Mouse (Mus musculus) kidney, embryonic 16.5 days (tissue): ENCODE measurements around the gene Rcor2. TPM values are rescaled to one million over a fixed set of nuclear protein-coding genes. Genes with fewer than 3 reads are reported as not detected.

Source experiments
- ATAC-seq: fragments of 200-750 bp; cut with Nextera tagmentation; 2 replicates; pipeline ENCODE4 v1.8.0; 2017; ENCODE audit warnings: moderate TSS enrichment; ENCODE audit not compliant: low FRiP score, low TSS enrichment
- H3K27ac ChIP-seq: fragments of 300-500 bp; sonication (generic); 2 replicates; pipeline ENCODE4 v1.5.1; 2014; ENCODE audit warnings: low read length
- H3K27me3 ChIP-seq: fragments of 300-500 bp; sonication (generic); 2 replicates; pipeline ENCODE4 v1.6.1; 2014; ENCODE audit warnings: low read length, control low read depth, mixed read lengths; ENCODE audit not compliant: insufficient read depth
- H3K36me3 ChIP-seq: fragments of 300-500 bp; sonication (generic); 2 replicates; pipeline ENCODE4 v1.6.1; 2014; ENCODE audit warnings: low read length, control low read depth, mixed read lengths; ENCODE audit not compliant: insufficient read depth
- H3K4me1 ChIP-seq: fragments of 300-500 bp; sonication (generic); 2 replicates; pipeline ENCODE4 v1.6.1; 2014; ENCODE audit warnings: low read length, control low read depth, mixed read lengths; ENCODE audit not compliant: insufficient read depth
- H3K4me2 ChIP-seq: fragments of 300-500 bp; sonication (generic); replicated peaks from 2 replicates; pipeline ENCODE4 v1.6.1; 2014; ENCODE audit warnings: low read depth, low read length
- H3K4me3 ChIP-seq: fragments of 300-500 bp; sonication (generic); 2 replicates; pipeline ENCODE4 v1.5.1; 2014; ENCODE audit warnings: mild to moderate bottlenecking, low read length
- H3K9ac ChIP-seq: fragments of 300-500 bp; sonication (generic); replicated peaks from 2 replicates; pipeline ENCODE4 v1.6.1; 2014; ENCODE audit warnings: low read length
- H3K9me3 ChIP-seq: fragments of 300-500 bp; sonication (generic); 2 replicates; pipeline ENCODE4 v1.6.1; 2016; ENCODE audit warnings: low read length, control low read depth
- WGBS: fragments of 180-500 bp; shearing (Covaris S2); extraction: QIAGEN DNeasy Blood & Tissue Kit; methylation state at CpG from one replicate; pipeline ENCODE4 v1.1.7; 2014; 5-methylcytosine and 5-hydroxymethylcytosine counted together
- polyA plus RNA-seq: library from polyadenylated mRNA; unstranded; fragments of >200 nt; fragmentation: Nextera tagmentation; extraction: Ambion mirVana; gene quantifications from 2 replicates; pipeline ENCODE4 v1.2.1, GENCODE M21; 2015

The Rcor2 gene
- polyA plus RNA-seq, 1 experiment from 2014 or later: 10.8 TPM

- Histone ChIP-seq H3K4me3 (no peak overlapping the region), H3K27me3 (no peaks in the 10 kb centered on the region), H3K27ac (no peak overlapping the region), H3K9ac (no peak overlapping the region), H3K9me3 (no peaks in the 10 kb centered on the region), H3K4me1 (peaks cover 61% of the 10 kb centered on the region), H3K4me2 (no peak overlapping the region), H3K36me3 (0 out of 2 replicates have a peak, but pooled peaks cover 3% of the 10 kb centered on the region)
- 35% methylated on average over 6 of the region's 6 CpGs for WGBS
- ATAC-seq: no peak
Measured at GRCm38 (mm10) chr19:7303796-7304195, 36.7 kb downstream of the Rcor2 start.

- no peak for ATAC-seq
- no peaks in the 10 kb centered on the region for H3K27me3 ChIP-seq
- peaks cover 67% of the 10 kb centered on the region for H3K4me1 ChIP-seq
- no peak overlapping the region for H3K4me2 ChIP-seq
- WGBS: 72% methylated on average over 2 of the region's 2 CpGs
- no peaks in the 10 kb centered on the region for H3K9me3 ChIP-seq
- no peak overlapping the region for H3K4me3 ChIP-seq
- no peak overlapping the region for H3K9ac ChIP-seq
- H3K27ac ChIP-seq: no peak overlapping the region
- 0 out of 2 replicates have a peak, but pooled peaks cover 3% of the 10 kb centered on the region for H3K36me3 ChIP-seq
Measured at GRCm38 (mm10) chr19:7304801-7305200, 37.7 kb downstream of the Rcor2 start.

GRCm38 (mm10) chr19:7305380-7306310 is 38.5 kb downstream of the Rcor2 start:
- H3K27me3 ChIP-seq: no peaks in the 10 kb centered on the region
- H3K27ac ChIP-seq: peak overlapping the region; percentile 16; the same call in 1 of the 2 replicates

DNA sequence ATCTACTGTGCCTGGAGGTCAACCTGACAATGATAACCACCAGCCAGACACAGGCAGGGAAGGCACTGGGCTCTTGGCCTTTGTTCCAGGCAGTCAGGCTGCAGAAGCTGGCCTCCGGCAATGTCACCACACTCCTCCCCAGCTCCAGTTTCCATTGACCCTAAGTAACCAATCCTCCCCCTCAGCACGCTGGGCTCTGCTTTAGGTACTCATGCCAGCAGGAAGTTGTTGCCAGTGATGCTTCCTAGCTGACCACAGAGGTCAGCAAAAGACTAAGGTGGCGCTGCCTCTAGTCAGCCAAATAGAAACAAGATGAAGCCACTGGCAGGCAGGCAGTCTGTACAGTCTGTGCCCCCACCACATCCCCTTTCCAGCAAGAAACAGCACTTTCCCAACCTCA is 39.8 kb downstream of the Rcor2 start:
- H3K9ac ChIP-seq: 0 out of 2 replicates have a peak overlapping the region, but pooled peaks have one; percentile 13
- H3K4me2 ChIP-seq: no peak overlapping the region; the same call in 1 of the 2 replicates
- H3K27me3 ChIP-seq: no peaks in the 10 kb centered on the region
- no peaks in the 10 kb centered on the region for H3K9me3 ChIP-seq
- ATAC-seq: peak; percentile 28; the same call in 1 of the 2 replicates
- H3K27ac ChIP-seq: peak overlapping the region; percentile 88
- no peak overlapping the region for H3K4me3 ChIP-seq
- WGBS: 24% methylated on average over 3 of the region's 3 CpGs
- no peaks in the 10 kb centered on the region for H3K36me3 ChIP-seq
- peaks cover 82% of the 10 kb centered on the region for H3K4me1 ChIP-seq

More at GRCm38 (mm10) chr19:7305380-7306310, 38.5 kb downstream of the Rcor2 start:
- H3K4me2 ChIP-seq: no peak overlapping the region
- WGBS: 62% methylated on average over 10 of the region's 11 CpGs
- H3K4me3 ChIP-seq: no peak overlapping the region
- no peak for ATAC-seq
- no peaks in the 10 kb centered on the region for H3K9me3 ChIP-seq
- peaks cover 75% of the 10 kb centered on the region for H3K4me1 ChIP-seq
- H3K36me3 ChIP-seq: no peaks in the 10 kb centered on the region
- no peak overlapping the region for H3K9ac ChIP-seq

GRCm38 (mm10) chr19:7307995-7308770 is 41.1 kb downstream of the Rcor2 start:
- Histone ChIP-seq H3K27me3 (no peaks in the 10 kb centered on the region), H3K4me1 (peaks cover 81% of the 10 kb centered on the region), H3K27ac (peak overlapping the region; percentile 88), H3K9me3 (no peaks in the 10 kb centered on the region), H3K9ac (peak overlapping the region; percentile 37), H3K4me3 (no peak overlapping the region), H3K36me3 (no peaks in the 10 kb centered on the region), H3K4me2 (peak overlapping the region; percentile 27)
- WGBS: 23% methylated on average over 7 of the region's 8 CpGs
- peak; percentile 82 for ATAC-seq

DNA sequence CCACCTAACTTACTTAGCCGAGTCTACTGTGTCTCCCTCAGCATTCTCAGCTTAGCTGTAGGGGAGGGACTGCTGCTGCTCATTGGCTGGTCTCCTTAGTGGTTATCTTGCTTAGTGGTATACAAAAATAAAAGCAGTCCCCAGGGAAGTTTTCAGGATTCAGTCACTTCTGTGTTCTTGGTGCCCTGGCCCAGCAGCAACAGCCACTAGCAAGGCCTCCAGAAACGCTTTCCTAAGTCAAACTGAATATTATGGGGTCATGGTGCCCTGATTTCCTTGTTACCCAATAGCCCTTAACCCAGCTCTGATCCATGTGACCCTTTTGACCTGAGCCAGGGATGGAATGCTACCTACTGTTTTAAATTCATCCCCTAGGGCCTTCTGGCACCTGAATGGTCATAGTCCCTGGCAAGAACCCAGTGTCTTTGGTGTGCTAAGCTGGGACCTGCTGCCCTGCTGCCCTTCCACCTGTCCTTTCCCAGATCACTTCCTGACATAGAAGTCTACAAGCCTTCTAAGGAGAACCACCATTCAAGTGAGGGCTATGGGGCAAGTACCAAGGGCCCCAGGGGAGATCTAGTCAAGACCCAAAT is 42.7 kb downstream of the Rcor2 start:
- Histone ChIP-seq H3K4me2 (no peak overlapping the region), H3K27ac (peak overlapping the region; percentile 88), H3K4me1 (peaks cover 85% of the 10 kb centered on the region), H3K9ac (no peak overlapping the region), H3K36me3 (no peaks in the 10 kb centered on the region), H3K4me3 (no peak overlapping the region), H3K9me3 (no peaks in the 10 kb centered on the region), H3K27me3 (no peaks in the 10 kb centered on the region)
- no peak for ATAC-seq
- 44% methylated on average over 2 of the region's 2 CpGs for WGBS

GRCm38 (mm10) chr19:7310704-7311103 is 43.6 kb downstream of the Rcor2 start:
- Histone ChIP-seq H3K9me3 (no peaks in the 10 kb centered on the region), H3K27me3 (no peaks in the 10 kb centered on the region), H3K27ac (peak overlapping the region; percentile 88), H3K4me1 (peaks cover 87% of the 10 kb centered on the region), H3K36me3 (no peaks in the 10 kb centered on the region), H3K4me2 (0 out of 2 replicates have a peak overlapping the region, but pooled peaks have one; percentile 5), H3K9ac (peak overlapping the region; percentile 34; the same call in 1 of the 2 replicates), H3K4me3 (no peak overlapping the region)
- WGBS: 17% methylated on average over 5 of the region's 5 CpGs
- ATAC-seq: peak; percentile 62

DNA sequence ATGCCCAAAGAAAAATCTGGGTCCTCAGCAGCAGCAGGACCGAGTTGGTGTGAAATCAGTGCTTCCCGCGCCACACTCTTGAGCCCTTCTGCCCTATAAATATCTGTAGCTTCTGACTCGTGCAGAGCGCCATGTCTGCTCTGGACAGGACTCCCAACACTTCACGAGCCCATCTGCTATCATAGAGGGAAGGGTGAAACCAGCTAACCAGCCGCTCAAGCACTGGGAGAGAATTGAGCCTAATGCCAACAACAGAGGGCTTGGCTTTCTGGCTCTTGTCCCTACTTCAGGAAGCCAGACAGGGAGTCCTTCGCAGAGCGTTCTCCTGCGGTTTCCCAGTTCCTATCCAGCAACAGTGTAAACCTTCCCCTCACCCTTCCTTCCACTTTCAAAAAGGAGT is 44.2 kb downstream of the Rcor2 start:
- Histone ChIP-seq H3K9ac (peak overlapping the region; percentile 34), H3K4me1 (peaks cover 82% of the 10 kb centered on the region)
- no peak for ATAC-seq

DNA sequence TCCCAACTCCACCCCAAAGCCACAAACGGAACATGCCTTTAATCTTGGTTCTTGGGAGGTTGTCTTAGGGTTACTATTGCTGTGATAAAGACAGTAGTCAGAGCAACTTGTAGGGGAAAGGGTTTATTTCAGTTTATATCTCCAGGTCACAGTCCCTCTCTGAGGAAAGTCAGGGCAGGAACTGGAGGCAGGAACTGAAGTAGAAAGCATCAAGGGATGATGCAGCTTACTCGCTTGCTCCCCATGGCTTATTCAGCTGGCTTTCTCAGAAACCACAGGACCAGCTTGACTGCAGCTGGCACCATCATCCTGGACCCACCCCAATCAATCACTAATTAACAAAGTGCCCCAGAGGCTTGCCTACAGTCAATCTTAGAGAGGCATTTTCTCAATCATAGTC is 46.5 kb downstream of the Rcor2 start:
- Histone ChIP-seq H3K4me3 (no peak overlapping the region), H3K9ac (no peak overlapping the region), H3K27me3 (no peaks in the 10 kb centered on the region), H3K27ac (no peak overlapping the region), H3K4me1 (peaks cover 63% of the 10 kb centered on the region), H3K36me3 (no peaks in the 10 kb centered on the region), H3K4me2 (no peak overlapping the region), H3K9me3 (no peaks in the 10 kb centered on the region)
- ATAC-seq: no peak
- 74% methylated on average over 2 of the region's 2 CpGs for WGBS

More for the DNA sequence above, 44.2 kb downstream of the Rcor2 start:
- no peak overlapping the region for H3K4me3 ChIP-seq
- peak overlapping the region; percentile 88 for H3K27ac ChIP-seq
- H3K27me3 ChIP-seq: no peaks in the 10 kb centered on the region
- WGBS: 50% methylated on average over 10 of the region's 10 CpGs
- no peaks in the 10 kb centered on the region for H3K36me3 ChIP-seq
- no peaks in the 10 kb centered on the region for H3K9me3 ChIP-seq
- peak overlapping the region; percentile 5; the same call in 1 of the 2 replicates for H3K4me2 ChIP-seq
